Mouse (Mus musculus) kidney, embryonic 14.5 days (tissue): ENCODE data around the gene Tsr3. TPM values are rescaled to one million over a fixed set of nuclear protein-coding genes. Genes with fewer than 3 reads are reported as not detected.

Experiments used
- ATAC-seq: fragments of 200-750 bp; cut with Nextera tagmentation; 2 replicates; pipeline ENCODE4 v1.8.0; 2017; ENCODE audit warnings: moderate number of reproducible peaks, mild to moderate bottlenecking, moderate TSS enrichment, moderate library complexity; ENCODE audit not compliant: low FRiP score, low TSS enrichment
- H3K27ac ChIP-seq: fragments of 300-500 bp; sonication (generic); 2 replicates; pipeline ENCODE4 v1.5.1; 2014; ENCODE audit warnings: low read depth, mild to moderate bottlenecking, low read length, moderate library complexity, mixed read lengths
- H3K27me3 ChIP-seq: fragments of 300-500 bp; sonication (generic); 2 replicates; pipeline ENCODE4 v1.6.1; 2014; ENCODE audit warnings: mild to moderate bottlenecking, low read length; ENCODE audit not compliant: control insufficient read depth, insufficient read depth
- H3K36me3 ChIP-seq: fragments of 300-500 bp; sonication (generic); 2 replicates; pipeline ENCODE4 v1.6.1; 2014; ENCODE audit warnings: low read length, mixed read lengths; ENCODE audit not compliant: control insufficient read depth, insufficient read depth
- H3K4me1 ChIP-seq: fragments of 300-500 bp; sonication (generic); 2 replicates; pipeline ENCODE4 v1.6.1; 2014; ENCODE audit warnings: low read length, mixed read lengths; ENCODE audit not compliant: control insufficient read depth, insufficient read depth
- H3K4me2 ChIP-seq: fragments of 300-500 bp; sonication (generic); replicated peaks from 2 replicates; pipeline ENCODE4 v1.6.1; 2014; ENCODE audit warnings: low read depth, mild to moderate bottlenecking, low read length
- H3K4me3 ChIP-seq: fragments of 300-500 bp; sonication (generic); 2 replicates; pipeline ENCODE4 v1.5.1; 2014; ENCODE audit warnings: mild to moderate bottlenecking, low read length
- H3K9ac ChIP-seq: fragments of 300-500 bp; sonication (generic); 2 replicates; pipeline ENCODE4 v1.6.1; 2014; ENCODE audit warnings: low read depth, mild to moderate bottlenecking, low read length, moderate library complexity
- H3K9me3 ChIP-seq: fragments of 300-500 bp; sonication (generic); 2 replicates; pipeline ENCODE4 v1.6.1; 2016; ENCODE audit warnings: low read length; ENCODE audit not compliant: control insufficient read depth
- WGBS: fragments of 180-500 bp; shearing (Covaris S2); extraction: QIAGEN DNeasy Blood & Tissue Kit; methylation state at CpG from one replicate; pipeline ENCODE4 v1.1.7; 2014; 5-methylcytosine and 5-hydroxymethylcytosine counted together
- microRNA-seq: library from miRNA; unstranded; fragments of <30 nt; microRNA quantifications from one replicate; pipeline ENCODE4, GENCODE M21; 2016
- polyA plus RNA-seq: library from polyadenylated mRNA; unstranded; fragments of >200 nt; fragmentation: Nextera tagmentation; extraction: Ambion mirVana; gene quantifications from 2 replicates; pipeline ENCODE4 v1.2.1, GENCODE M21; 2014

Tsr3 gene
- polyA plus RNA-seq, 1 experiment from 2014 or later: 48.9 TPM

GRCm38 (mm10) chr17:25274571-25275346 lies 34.8 kb downstream of the Tsr3 start, which contains the start of gene Ube2i:
Gene Ube2i, minus strand, starts transcription at chr17:25274622.
- H3K27ac ChIP-seq: peak within 1 kb of the TSS; percentile 94
- ATAC-seq: no peak
- peak within 1 kb of the TSS; percentile 99 for H3K4me3 ChIP-seq
- H3K9me3 ChIP-seq: no peaks in the 10 kb centered on the region
- H3K4me2 ChIP-seq: peak within 1 kb of the TSS; percentile 34
- H3K36me3 ChIP-seq: peaks cover 12% of the 10 kb centered on the region
- 81% methylated on average over 9 of the region's 9 CpGs for WGBS
- no peaks in the 10 kb centered on the region for H3K27me3 ChIP-seq
- H3K9ac ChIP-seq: peak within 1 kb of the TSS; percentile 100
- H3K4me1 ChIP-seq: peaks cover 18% of the 10 kb centered on the region

- H3K36me3 ChIP-seq: peaks cover 5% of the 10 kb centered on the region; the same call in 1 of the 2 replicates
- WGBS: 96% methylated on average over 3 of the region's 3 CpGs
- no peak overlapping the region for H3K9ac ChIP-seq
- H3K4me3 ChIP-seq: no peak overlapping the region
- H3K27ac ChIP-seq: no peak overlapping the region
- no peaks in the 10 kb centered on the region for H3K9me3 ChIP-seq
- no peaks in the 10 kb centered on the region for H3K27me3 ChIP-seq
- no peak for ATAC-seq
- peaks cover 14% of the 10 kb centered on the region for H3K4me1 ChIP-seq
- no peak overlapping the region for H3K4me2 ChIP-seq
These were observed 35.9 kb downstream of the Tsr3 start for GRCm38 (mm10) chr17:25275833-25276232.

- ATAC-seq: no peak
- Histone ChIP-seq H3K4me1 (no peaks in the 10 kb centered on the region), H3K9ac (no peak overlapping the region), H3K27me3 (no peaks in the 10 kb centered on the region), H3K27ac (no peak overlapping the region), H3K4me3 (no peak overlapping the region), H3K4me2 (no peak overlapping the region), H3K9me3 (no peaks in the 10 kb centered on the region), H3K36me3 (no peaks in the 10 kb centered on the region)
- WGBS: 40% methylated on average over 11 of the region's 11 CpGs
These were observed 42.2 kb downstream of the Tsr3 start for GRCm38 (mm10) chr17:25282133-25282532.

- Histone ChIP-seq H3K27me3 (no peaks in the 10 kb centered on the region), H3K9me3 (no peaks in the 10 kb centered on the region), H3K4me3 (no peak overlapping the region), H3K27ac (no peak overlapping the region), H3K36me3 (no peaks in the 10 kb centered on the region), H3K9ac (no peak overlapping the region), H3K4me1 (no peaks in the 10 kb centered on the region), H3K4me2 (no peak overlapping the region)
- 24% methylated on average over 3 of the region's 3 CpGs for WGBS
- ATAC-seq: no peak
These were observed 45.1 kb downstream of the Tsr3 start for GRCm38 (mm10) chr17:25285033-25285432.

GRCm38 (mm10) chr17:25288842-25289241 lies 48.9 kb downstream of the Tsr3 start:
- no peak for ATAC-seq
- no peaks in the 10 kb centered on the region for H3K9me3 ChIP-seq
- no peak overlapping the region for H3K9ac ChIP-seq
- no peak overlapping the region for H3K4me3 ChIP-seq
- 18% methylated on average over 4 of the region's 4 CpGs for WGBS
- H3K27me3 ChIP-seq: no peaks in the 10 kb centered on the region
- no peaks in the 10 kb centered on the region for H3K36me3 ChIP-seq
- H3K4me1 ChIP-seq: no peaks in the 10 kb centered on the region
- no peak overlapping the region for H3K4me2 ChIP-seq
- no peak overlapping the region for H3K27ac ChIP-seq

- Histone ChIP-seq H3K36me3 (no peaks in the 10 kb centered on the region), H3K9me3 (no peaks in the 10 kb centered on the region), H3K27me3 (no peaks in the 10 kb centered on the region), H3K4me1 (no peaks in the 10 kb centered on the region), H3K4me3 (no peak overlapping the region), H3K27ac (no peak overlapping the region), H3K9ac (no peak overlapping the region), H3K4me2 (no peak overlapping the region)
- ATAC-seq: no peak
- 37% methylated on average over 4 of the region's 4 CpGs for WGBS
These were observed 50.4 kb downstream of the Tsr3 start for GRCm38 (mm10) chr17:25290411-25290810.

Small RNA genes within 50 kb of the gene (microRNA-seq; reads per million reads assigned to microRNA genes)
- gene Mir3547: 0.84 reads per million

Other genes with a start within 250 kb of the Tsr3 start
- 8.5 and 11.6 TPM in 2 replicates for gene Cramp1l, start 224.4 kb upstream of the Tsr3 start, polyA plus RNA-seq
- 15.5 and 23.6 TPM in 2 replicates for gene Ift140, start 224.1 kb upstream of the Tsr3 start, polyA plus RNA-seq
- 15.9 and 18.4 TPM in 2 replicates for gene Tmem204, start 156.6 kb upstream of the Tsr3 start, polyA plus RNA-seq
- gene Telo2, start 124.2 kb upstream of the Tsr3 start, polyA plus RNA-seq: 34.9 and 44.8 TPM in 2 replicates
- not detected in 2 replicates for gene Ptx4, start 119.4 kb upstream of the Tsr3 start, polyA plus RNA-seq
- gene Clcn7, start 106.8 kb upstream of the Tsr3 start, polyA plus RNA-seq: 10.3 and 21.4 TPM in 2 replicates
- not detected in 2 replicates for gene Ccdc154, start 77.7 kb upstream of the Tsr3 start, polyA plus RNA-seq
- gene Gm38655, start 64.7 kb upstream of the Tsr3 start, polyA plus RNA-seq: not detected in 2 replicates
- 32.8 and 39.7 TPM in 2 replicates for gene BC003965, start 55.6 kb upstream of the Tsr3 start, polyA plus RNA-seq
- gene Unkl, start 51.8 kb upstream of the Tsr3 start, polyA plus RNA-seq: 4.0 and 4.1 TPM in 2 replicates
- 33.8 and 41.5 TPM in 2 replicates for gene Gnptg, start within 50 bp of the Tsr3 start, polyA plus RNA-seq
- 0.76 and 1.9 TPM in 2 replicates for gene Baiap3, start 16.2 kb downstream of the Tsr3 start, polyA plus RNA-seq
- gene Ube2i, start 34.5 kb downstream of the Tsr3 start, polyA plus RNA-seq: 675 and 744 TPM in 2 replicates
- gene Prss34, start 58.2 kb downstream of the Tsr3 start, polyA plus RNA-seq: not detected in 2 replicates
- not detected in 2 replicates for gene Prss28, start 68.5 kb downstream of the Tsr3 start, polyA plus RNA-seq
- gene Prss29, start 78.5 kb downstream of the Tsr3 start, polyA plus RNA-seq: not detected in 2 replicates
- 0.27 and 0.39 TPM in 2 replicates for gene Tpsab1, start 105.4 kb downstream of the Tsr3 start, polyA plus RNA-seq
- gene Tpsb2, start 126.1 kb downstream of the Tsr3 start, polyA plus RNA-seq: 0.30 and 0.57 TPM in 2 replicates
- 0.49 TPM in 1 of 2 replicates, not detected in the other for gene Tpsg1, start 129.1 kb downstream of the Tsr3 start, polyA plus RNA-seq
- 3.0 and 4.0 TPM in 2 replicates for gene Cacna1h, start 193.6 kb downstream of the Tsr3 start, polyA plus RNA-seq
- not detected in 2 replicates for gene Tekt4, start 214.4 kb downstream of the Tsr3 start, polyA plus RNA-seq